Mouse (Mus musculus): Measurements from ENCODE around the gene Hist1h2be.
A peak's percentile ranks its signal among the peaks of the same experiment; 100 is the strongest.
"Not testable (repeated sequence)": the region's sequence is repeated elsewhere in the genome, so short reads cannot be mapped to it uniquely, and the experiment has no call there.

DNA sequence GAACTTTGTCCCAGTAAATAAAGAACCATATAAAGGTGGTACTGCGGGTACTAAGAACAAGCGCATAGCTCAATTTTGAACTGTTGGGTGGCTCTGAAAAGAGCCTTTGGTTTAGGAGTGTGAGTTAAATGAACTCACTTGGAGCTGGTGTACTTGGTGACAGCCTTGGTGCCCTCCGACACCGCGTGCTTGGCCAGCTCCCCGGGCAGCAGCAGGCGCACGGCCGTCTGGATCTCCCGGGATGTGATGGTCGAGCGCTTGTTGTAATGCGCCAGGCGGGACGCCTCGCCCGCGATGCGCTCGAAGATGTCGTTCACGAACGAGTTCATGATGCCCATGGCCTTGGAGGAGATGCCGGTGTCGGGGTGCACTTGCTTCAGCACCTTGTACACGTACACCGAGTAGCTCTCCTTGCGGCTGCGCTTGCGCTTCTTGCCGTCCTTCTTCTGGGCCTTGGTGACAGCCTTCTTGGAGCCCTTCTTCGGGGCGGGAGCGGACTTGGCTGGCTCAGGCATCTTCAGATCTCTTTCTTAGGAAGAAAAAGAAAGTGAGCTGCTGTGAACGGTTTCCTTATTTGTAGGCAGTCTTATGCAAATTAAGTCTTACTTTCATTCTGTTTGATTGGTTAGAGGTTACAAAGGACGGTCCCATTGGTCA, 35.4 kb downstream of the Hist1h2be start:
- not testable (repeated sequence) for TF ChIP-seq CTCF (IDR thresholded peaks at IDR 0.05; ENCODE audit: low read depth, low read length)
- TF ChIP-seq POLR2A (IDR thresholded peaks at IDR 0.05; ENCODE audit: extremely low read depth, insufficient read depth, low read length), result peak; percentile 61

All from liver, adult 2 months (tissue).